Mouse (Mus musculus): ENCODE data around the gene Baz2b. TPM values are rescaled to one million over a fixed set of nuclear protein-coding genes. Genes with fewer than 3 reads are reported as not detected.

Gene Baz2b
- polyA plus RNA-seq, 1 experiment from 2014 or later: 105 TPM

DNA sequence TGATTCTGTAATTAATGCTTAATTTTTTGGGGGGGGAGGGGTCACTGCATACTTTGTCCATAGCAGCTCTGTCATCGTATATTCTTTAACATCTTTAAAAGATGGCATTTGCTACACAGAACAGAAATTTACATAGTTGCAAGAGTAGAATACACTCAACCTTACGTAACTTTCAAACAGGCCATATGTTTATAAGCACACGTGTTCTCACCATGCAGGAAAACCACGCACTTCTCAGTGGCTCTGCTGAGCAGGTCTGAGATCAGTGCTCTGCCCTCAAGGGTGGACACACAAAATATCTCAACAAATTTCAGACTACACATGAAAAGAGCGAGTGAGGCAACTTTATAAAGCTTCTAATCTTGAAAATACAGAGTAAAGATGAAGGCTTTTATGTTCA, 235.7 kb downstream of the Baz2b start:
- Histone ChIP-seq H3K27me3 (no peaks in the 10 kb centered on the region), H3K4me3 (no peak overlapping the region), H3K9ac (no peak overlapping the region), H3K36me3 (peaks cover 29% of the 10 kb centered on the region), H3K4me1 (replicated peaks) (no peaks in the 10 kb centered on the region), H3K9me3 (no peaks in the 10 kb centered on the region), H3K4me2 (no peak overlapping the region), H3K27ac (no peak overlapping the region)
- no peak for ATAC-seq (ENCODE audit: low FRiP score)
- 94% methylated on average over 5 of the region's 5 CpGs for WGBS

DNA sequence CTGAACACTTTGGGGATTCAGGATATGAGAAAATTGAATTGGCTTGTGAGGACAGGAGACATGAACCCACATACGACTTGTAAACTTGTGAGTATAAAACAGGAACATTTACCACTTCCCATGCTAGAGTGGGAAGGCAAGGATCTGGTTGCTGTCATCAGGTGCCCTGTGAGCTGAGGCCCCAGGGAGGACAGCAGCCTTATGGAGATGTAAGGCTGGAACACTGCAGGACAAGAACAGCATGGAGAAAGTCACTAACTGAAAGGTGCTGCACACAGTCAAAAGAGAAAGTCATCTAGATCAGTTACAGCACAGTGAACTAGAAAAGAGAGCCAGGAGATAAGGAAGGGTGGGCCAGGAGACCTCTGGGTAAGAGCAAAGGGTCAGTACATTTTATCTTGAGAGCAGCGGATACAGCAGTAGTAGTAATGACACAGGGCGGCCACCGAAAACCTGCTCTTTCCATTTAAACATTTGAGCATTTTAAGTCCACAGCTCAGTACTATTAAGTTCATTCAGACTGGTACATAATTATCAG, 236.5 kb downstream of the Baz2b start:
- peaks cover 37% of the 10 kb centered on the region for H3K36me3 ChIP-seq
- ATAC-seq (ENCODE audit: low FRiP score): no peak
- H3K27ac ChIP-seq: no peak overlapping the region
- H3K27me3 ChIP-seq: no peaks in the 10 kb centered on the region
- H3K4me1 ChIP-seq (replicated peaks): no peaks in the 10 kb centered on the region
- H3K9me3 ChIP-seq: no peaks in the 10 kb centered on the region
- no peak overlapping the region for H3K4me2 ChIP-seq
- no peak overlapping the region for H3K9ac ChIP-seq
- no peak overlapping the region for H3K4me3 ChIP-seq
- 91% methylated on average over 4 of the region's 4 CpGs for WGBS

DNA sequence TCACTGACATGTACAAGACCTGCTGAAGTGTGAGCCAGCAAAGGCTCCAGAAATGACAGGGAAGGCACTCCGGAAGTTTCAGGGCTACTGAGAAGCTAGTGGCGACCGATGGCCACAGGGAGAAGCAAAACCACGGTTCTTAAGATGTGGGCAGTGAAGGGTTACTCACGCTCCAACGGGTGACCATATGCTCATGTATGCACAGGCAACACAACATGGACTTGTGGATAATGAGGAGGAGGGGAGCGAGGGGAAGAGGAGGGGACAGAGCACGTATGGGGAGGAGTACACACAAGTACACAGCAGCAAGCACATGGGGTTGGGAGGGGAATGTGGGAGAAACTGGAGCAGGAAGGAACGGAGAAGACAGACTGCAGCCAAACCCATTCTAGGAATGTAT, 239.1 kb downstream of the Baz2b start:
- H3K4me1 ChIP-seq (replicated peaks): no peaks in the 10 kb centered on the region
- H3K27me3 ChIP-seq: no peaks in the 10 kb centered on the region
- H3K27ac ChIP-seq: no peak overlapping the region
- H3K9ac ChIP-seq: no peak overlapping the region
- H3K9me3 ChIP-seq: no peaks in the 10 kb centered on the region
- H3K4me3 ChIP-seq: no peak overlapping the region
- ATAC-seq (ENCODE audit: low FRiP score): no peak
- WGBS: 67% methylated on average over 9 of the region's 9 CpGs
- peaks cover 30% of the 10 kb centered on the region for H3K36me3 ChIP-seq
- H3K4me2 ChIP-seq: no peak overlapping the region

DNA sequence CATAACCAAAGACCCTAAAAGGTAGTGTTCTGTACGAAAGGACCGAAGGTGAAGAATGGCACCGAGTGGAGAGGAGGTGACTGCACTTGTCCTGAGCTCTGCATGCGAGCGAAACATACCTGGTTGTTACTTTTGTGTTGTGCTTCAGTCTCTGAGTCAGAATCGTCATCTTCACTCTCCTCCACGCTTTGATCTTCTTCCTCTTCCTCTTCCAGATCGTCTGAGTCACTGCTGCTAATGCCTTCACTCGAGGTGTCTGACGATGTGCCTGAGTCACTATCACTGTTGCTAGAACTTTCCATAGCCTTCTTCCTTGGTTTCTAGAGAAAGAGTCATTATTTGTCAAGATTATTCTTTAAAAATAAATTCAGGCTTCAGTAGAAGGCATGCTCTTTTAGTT, 240.5 kb downstream of the Baz2b start:
- no peak for ATAC-seq (ENCODE audit: low FRiP score)
- Histone ChIP-seq H3K4me3 (no peak overlapping the region), H3K9me3 (no peaks in the 10 kb centered on the region), H3K27ac (no peak overlapping the region), H3K27me3 (no peaks in the 10 kb centered on the region), H3K36me3 (peaks cover 22% of the 10 kb centered on the region), H3K4me1 (replicated peaks) (no peaks in the 10 kb centered on the region), H3K9ac (no peak overlapping the region), H3K4me2 (no peak overlapping the region)
- WGBS: 93% methylated on average over 10 of the region's 10 CpGs

DNA sequence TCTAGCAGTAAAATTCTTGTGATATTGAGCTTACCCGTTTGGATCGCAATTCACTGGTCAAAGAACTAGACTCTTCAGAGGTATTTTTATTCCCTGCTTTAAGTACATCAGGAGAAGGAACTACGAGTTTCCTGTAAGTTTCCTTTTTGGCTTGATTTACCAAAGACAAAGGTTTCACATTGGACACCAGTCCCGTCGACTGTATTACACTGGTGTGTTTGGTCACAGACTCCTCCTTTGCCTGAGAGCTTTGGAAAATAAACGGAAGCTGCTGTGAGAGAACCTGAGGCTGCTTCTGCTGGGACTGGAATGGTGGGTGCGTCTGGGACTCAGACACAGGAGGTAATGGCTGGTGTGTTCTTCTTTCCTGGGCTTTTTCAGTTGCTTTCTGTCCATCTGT, 241.0 kb downstream of the Baz2b start:
- Histone ChIP-seq H3K9ac (no peak overlapping the region), H3K27ac (no peak overlapping the region), H3K9me3 (no peaks in the 10 kb centered on the region), H3K4me3 (no peak overlapping the region), H3K4me2 (no peak overlapping the region), H3K27me3 (no peaks in the 10 kb centered on the region), H3K4me1 (replicated peaks) (no peaks in the 10 kb centered on the region), H3K36me3 (peaks cover 22% of the 10 kb centered on the region)
- ATAC-seq (ENCODE audit: low FRiP score): no peak
- WGBS: 91% methylated on average over 7 of the region's 7 CpGs

DNA sequence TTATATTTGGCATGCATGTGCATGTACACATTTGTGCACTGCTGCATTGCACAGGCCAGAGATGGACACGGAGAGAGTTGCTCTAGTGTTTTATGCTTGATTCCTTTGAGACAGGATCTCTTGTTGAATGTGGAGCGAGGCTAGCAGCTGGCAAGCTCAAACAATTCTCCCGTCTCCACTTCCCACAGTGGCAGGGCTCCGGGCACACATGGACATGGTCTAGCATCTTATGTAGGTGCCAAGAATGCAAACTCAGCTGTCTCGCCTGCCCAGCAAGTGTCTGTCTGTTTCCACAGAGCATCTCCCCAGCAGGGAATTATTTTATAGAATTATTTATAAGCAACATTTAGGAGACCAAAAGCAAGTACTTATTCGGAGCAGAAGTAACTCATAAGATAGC, 243.2 kb downstream of the Baz2b start:
- Histone ChIP-seq H3K9me3 (no peaks in the 10 kb centered on the region), H3K27me3 (no peaks in the 10 kb centered on the region), H3K4me3 (no peak overlapping the region), H3K4me1 (replicated peaks) (no peaks in the 10 kb centered on the region), H3K4me2 (no peak overlapping the region), H3K36me3 (peaks cover 34% of the 10 kb centered on the region), H3K9ac (no peak overlapping the region), H3K27ac (no peak overlapping the region)
- 75% methylated on average over 6 of the region's 6 CpGs for WGBS
- no peak for ATAC-seq (ENCODE audit: low FRiP score)

DNA sequence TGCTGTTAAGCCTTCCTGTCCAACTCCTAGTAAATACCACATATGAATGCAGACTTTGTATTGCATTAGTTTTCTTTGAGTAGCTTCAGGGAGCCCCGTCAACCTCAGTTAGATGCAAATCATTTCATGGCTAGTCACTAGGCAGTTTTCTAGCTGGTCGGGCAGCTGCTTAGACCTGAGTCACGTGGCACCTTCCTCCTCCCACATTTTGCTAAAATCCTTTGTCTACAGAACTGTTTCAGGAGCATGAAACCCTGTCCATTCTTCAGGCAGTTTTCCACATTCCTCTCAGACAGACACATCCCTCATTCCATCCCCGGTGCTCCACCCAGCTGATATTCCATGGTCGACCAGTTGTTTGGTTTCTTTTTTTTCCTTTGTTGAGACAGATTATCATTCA, 246.6 kb downstream of the Baz2b start:
- Histone ChIP-seq H3K4me2 (no peak overlapping the region), H3K9me3 (no peaks in the 10 kb centered on the region), H3K36me3 (peaks cover 43% of the 10 kb centered on the region), H3K27me3 (no peaks in the 10 kb centered on the region), H3K27ac (no peak overlapping the region), H3K9ac (no peak overlapping the region), H3K4me3 (no peak overlapping the region), H3K4me1 (replicated peaks) (peaks cover 7% of the 10 kb centered on the region; the same call in 1 of the 2 replicates)
- ATAC-seq (ENCODE audit: low FRiP score): no peak
- 45% methylated on average over 5 of the region's 5 CpGs for WGBS

DNA sequence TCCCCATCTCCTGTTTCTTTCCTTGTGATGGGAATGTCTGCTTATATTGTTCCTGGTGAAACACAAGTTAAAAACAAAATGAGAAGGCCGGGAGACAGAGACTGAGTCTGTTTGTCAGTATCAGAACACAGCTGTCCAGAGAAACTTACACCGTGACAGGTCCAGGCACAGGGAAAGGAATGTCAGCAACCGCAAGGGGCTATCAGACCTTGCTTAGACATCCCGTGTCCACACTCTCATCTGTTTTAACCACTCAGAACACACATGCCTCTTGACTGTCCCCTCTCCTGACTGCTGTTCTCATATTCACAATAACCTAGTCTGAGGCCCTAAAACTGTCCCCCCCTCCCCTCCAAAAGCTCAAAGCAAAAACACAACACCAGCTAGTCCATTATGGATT, 247.1 kb downstream of the Baz2b start:
- WGBS: 91% methylated on average over 4 of the region's 4 CpGs
- no peaks in the 10 kb centered on the region for H3K9me3 ChIP-seq

DNA sequence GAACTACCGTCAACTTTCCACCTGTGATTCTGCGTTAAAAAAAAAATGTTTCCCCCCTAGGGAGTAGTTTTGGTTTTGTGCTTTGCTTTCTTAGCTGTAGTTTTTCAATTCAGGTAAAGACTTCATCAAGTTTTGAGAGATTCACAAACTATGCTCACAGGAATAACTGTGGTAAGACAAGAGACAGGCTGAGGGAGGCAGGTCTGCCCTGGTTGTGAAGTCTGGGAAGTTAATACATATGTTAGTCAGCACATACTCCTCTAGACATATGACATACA, 249.2 kb downstream of the Baz2b start:
- Histone ChIP-seq H3K4me3 (no peak overlapping the region), H3K4me2 (no peak overlapping the region), H3K27ac (no peak overlapping the region), H3K9me3 (no peaks in the 10 kb centered on the region), H3K9ac (no peak overlapping the region), H3K27me3 (no peaks in the 10 kb centered on the region), H3K4me1 (replicated peaks) (peaks cover 7% of the 10 kb centered on the region; the same call in 1 of the 2 replicates), H3K36me3 (peaks cover 40% of the 10 kb centered on the region)
- 92% methylated on average over 2 of the region's 2 CpGs for WGBS
- no peak for ATAC-seq (ENCODE audit: low FRiP score)

More for the DNA sequence above, 247.1 kb downstream of the Baz2b start:
- no peak overlapping the region for H3K4me2 ChIP-seq
- no peak overlapping the region for H3K4me3 ChIP-seq
- no peak for ATAC-seq (ENCODE audit: low FRiP score)
- peaks cover 42% of the 10 kb centered on the region for H3K36me3 ChIP-seq
- no peak overlapping the region for H3K27ac ChIP-seq
- H3K27me3 ChIP-seq: no peaks in the 10 kb centered on the region
- H3K4me1 ChIP-seq (replicated peaks): peaks cover 7% of the 10 kb centered on the region; the same call in 1 of the 2 replicates
- H3K9ac ChIP-seq: no peak overlapping the region

DNA sequence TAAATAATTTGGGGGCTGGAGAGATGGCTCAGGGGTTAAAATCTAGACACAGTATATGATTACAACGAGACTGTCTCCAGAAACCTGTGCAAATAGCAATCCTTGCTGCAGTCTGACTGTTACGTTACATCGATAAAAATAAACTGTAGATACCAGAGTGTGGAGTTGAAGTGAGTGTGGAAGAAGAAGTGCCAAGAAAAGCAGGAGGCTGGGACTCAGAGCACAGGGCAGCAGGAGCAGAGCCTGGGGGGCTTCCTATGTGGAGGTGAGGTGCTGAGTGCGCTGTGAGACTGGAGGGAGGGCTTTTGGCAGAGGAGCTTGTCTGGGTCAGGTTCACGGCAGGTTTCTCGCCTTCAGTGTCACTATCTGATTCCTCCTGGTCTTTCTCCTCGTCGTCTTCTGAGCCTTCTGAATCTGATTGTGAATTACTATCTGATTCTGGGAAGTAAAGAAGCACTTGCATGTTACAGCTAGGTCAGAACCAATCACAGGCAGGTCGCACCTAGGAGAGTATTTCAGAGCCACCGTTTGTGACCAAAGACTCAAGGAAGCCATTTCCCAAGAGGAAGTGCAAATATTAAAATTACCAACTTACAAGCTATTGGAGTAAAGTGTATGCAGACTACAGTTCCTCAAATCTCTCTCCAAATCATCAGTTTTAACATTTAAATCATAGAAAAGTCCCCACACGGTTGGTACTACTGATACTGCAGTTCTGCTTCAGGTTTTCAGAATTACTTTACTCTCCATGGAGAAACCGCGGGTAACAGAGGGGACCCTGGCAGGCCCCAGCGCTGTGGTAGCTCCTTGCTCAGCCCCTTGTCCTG, 249.8 kb downstream of the Baz2b start:
- H3K36me3 ChIP-seq: peaks cover 40% of the 10 kb centered on the region
- no peak overlapping the region for H3K4me3 ChIP-seq
- H3K9me3 ChIP-seq: no peaks in the 10 kb centered on the region
- H3K9ac ChIP-seq: no peak overlapping the region
- no peak overlapping the region for H3K4me2 ChIP-seq
- H3K27me3 ChIP-seq: no peaks in the 10 kb centered on the region
- H3K4me1 ChIP-seq (replicated peaks): peaks cover 7% of the 10 kb centered on the region; the same call in 1 of the 2 replicates
- H3K27ac ChIP-seq: no peak overlapping the region
- no peak for ATAC-seq (ENCODE audit: low FRiP score)
- 91% methylated on average over 14 of the region's 14 CpGs for WGBS

DNA sequence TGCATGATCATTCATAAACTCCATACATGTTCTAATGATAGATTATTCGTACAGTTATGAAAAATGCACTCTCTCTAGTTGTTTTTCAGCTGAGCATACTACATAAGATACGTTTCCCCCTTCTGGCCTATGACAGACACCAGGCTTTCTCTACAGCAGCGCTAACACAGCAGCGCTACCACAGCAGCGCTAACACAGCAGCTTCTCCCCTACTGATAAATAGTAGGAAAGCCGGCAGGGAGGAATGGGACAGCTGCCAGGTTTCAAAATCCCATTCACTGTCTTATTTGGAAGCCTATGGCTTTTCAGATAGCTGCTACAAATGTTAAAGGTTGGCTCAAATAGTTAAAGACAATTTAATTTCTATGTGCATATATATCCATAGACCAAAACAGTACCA, 251.1 kb downstream of the Baz2b start:
- Histone ChIP-seq H3K4me1 (replicated peaks) (peaks cover 7% of the 10 kb centered on the region; the same call in 1 of the 2 replicates), H3K4me2 (no peak overlapping the region), H3K4me3 (no peak overlapping the region), H3K27me3 (no peaks in the 10 kb centered on the region), H3K9me3 (no peaks in the 10 kb centered on the region), H3K9ac (no peak overlapping the region), H3K27ac (0 out of 2 replicates have a peak overlapping the region, but pooled peaks have one; percentile 18), H3K36me3 (peaks cover 46% of the 10 kb centered on the region)
- ATAC-seq (ENCODE audit: low FRiP score): peak; percentile 65
- WGBS: 56% methylated on average over 6 of the region's 6 CpGs

DNA sequence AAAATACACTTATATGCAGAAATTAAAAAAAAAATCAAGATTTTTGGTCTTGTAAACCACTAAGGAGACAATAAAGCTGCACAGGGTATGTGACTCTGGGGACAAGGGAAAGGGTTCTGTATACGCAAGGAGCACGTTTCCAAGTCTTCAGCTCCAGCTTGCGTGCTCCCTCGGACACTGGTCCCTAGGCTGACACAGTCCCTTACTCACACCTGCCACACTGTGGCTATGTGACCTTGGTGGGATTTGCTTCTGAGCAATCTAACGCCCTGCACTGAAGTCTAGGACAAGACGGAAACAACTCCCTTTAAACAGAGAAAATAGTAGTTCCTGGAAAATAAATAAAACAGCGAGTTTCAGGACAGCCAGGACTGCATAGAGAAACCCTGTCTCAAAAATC, 253.7 kb downstream of the Baz2b start:
- 87% methylated on average over 7 of the region's 7 CpGs for WGBS
- Histone ChIP-seq H3K9ac (no peak overlapping the region), H3K4me3 (no peak overlapping the region), H3K4me2 (no peak overlapping the region), H3K36me3 (peaks cover 46% of the 10 kb centered on the region), H3K9me3 (no peaks in the 10 kb centered on the region), H3K27ac (no peak overlapping the region), H3K4me1 (replicated peaks) (peaks cover 7% of the 10 kb centered on the region; the same call in 1 of the 2 replicates), H3K27me3 (no peaks in the 10 kb centered on the region)
- no peak for ATAC-seq (ENCODE audit: low FRiP score)

DNA sequence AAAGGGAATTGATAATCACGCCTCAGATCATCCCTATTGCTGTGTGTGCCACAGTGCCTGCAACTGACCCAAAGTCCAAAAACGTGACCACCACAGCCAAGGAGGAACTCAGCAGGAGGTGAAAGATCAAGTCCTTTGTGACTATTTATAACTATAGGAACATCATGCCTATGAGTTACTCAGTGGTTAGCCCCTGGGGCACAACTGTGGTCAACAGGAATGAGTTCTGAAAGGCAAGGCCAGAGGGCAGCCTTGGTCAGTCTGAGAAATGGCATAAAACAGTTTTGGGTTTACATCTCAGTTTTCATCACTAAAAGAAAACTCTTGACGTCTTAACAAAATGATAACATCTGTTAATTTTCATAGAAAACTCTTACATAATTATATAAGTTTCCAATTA, 254.8 kb downstream of the Baz2b start:
- Histone ChIP-seq H3K27me3 (no peaks in the 10 kb centered on the region), H3K36me3 (peaks cover 43% of the 10 kb centered on the region), H3K4me1 (replicated peaks) (peaks cover 7% of the 10 kb centered on the region; the same call in 1 of the 2 replicates), H3K4me2 (no peak overlapping the region), H3K9ac (no peak overlapping the region), H3K9me3 (no peaks in the 10 kb centered on the region), H3K27ac (no peak overlapping the region), H3K4me3 (no peak overlapping the region)
- WGBS: 73% methylated on average over 3 of the region's 3 CpGs
- no peak for ATAC-seq (ENCODE audit: low FRiP score)

All from hindbrain, embryonic 13.5 days (tissue).